Mouse (Mus musculus): ENCODE measurements around the gene Tnnt2. TPM values are rescaled to one million over a fixed set of nuclear protein-coding genes. Genes with fewer than 3 reads are reported as not detected.

Gene Tnnt2
- polyA plus RNA-seq (2012; rRNA removed), result 44.5 and 108 TPM in 2 replicates
- 78.3 and 104 TPM in 2 replicates for polyA plus RNA-seq (2014; fragmentation: Nextera tagmentation; extraction: Ambion mirVana)

GRCm38 (mm10) chr1:135835716-135836483, at the start of gene Tnnt2:
Gene Tnnt2 (plus strand): TSS chr1:135836354.
- H3K27me3 ChIP-seq (ENCODE audit: control insufficient read depth, insufficient read depth, low read length), result no peaks in the 10 kb centered on the region
- H3K4me2 ChIP-seq (replicated peaks; ENCODE audit: low read depth, low read length, severe bottlenecking), result no peak within 1 kb of the TSS
- 46% methylated on average over 9 of the region's 9 CpGs for WGBS
- no peaks in the 10 kb centered on the region for H3K36me3 ChIP-seq (ENCODE audit: control insufficient read depth, insufficient read depth, low read length)
- TF ChIP-seq POLR2A (IDR thresholded peaks at IDR 0.05; ENCODE audit: borderline replicate concordance, extremely low read depth, insufficient read depth, insufficient read length), result no peak
- ATAC-seq (ENCODE audit: low FRiP score, low read depth) (peak; percentile 68), DNase-seq (ENCODE audit: low spot score) (peak; percentile 52)
- H3K27ac ChIP-seq (replicated peaks; ENCODE audit: low read depth, low read length), result no peak within 1 kb of the TSS
- H3K9ac ChIP-seq (ENCODE audit: low read depth, low read length, severe bottlenecking), result no peak within 1 kb of the TSS
- H3K4me3 ChIP-seq (replicated peaks; ENCODE audit: low read length), result no peak within 1 kb of the TSS
- no peaks in the 10 kb centered on the region for H3K9me3 ChIP-seq (ENCODE audit: control insufficient read depth, low read length)
- H3K4me1 ChIP-seq (ENCODE audit: control insufficient read depth, insufficient read depth, low read length), result peaks cover 7% of the 10 kb centered on the region; the same call in 1 of the 2 replicates

DNA sequence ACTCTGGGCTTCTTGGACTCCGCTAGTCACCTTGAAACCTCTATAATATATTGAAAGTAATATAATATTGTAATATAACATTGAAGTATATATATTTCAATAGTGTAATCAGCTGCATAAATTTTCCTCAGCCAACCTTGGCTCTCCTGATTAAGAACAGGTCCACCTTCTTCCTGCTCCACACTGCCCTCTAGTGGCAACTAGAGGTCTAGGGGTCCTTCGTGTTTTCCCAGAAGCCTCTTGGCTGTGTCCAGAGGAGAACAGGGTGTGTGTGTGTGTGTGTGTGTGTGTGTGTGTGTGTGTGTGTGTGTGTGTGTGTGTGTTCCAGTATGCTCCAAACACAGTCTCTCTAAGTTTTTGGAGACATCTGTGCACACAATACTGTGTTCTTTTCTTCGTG, 48.4 kb upstream of the Tnnt2 start:
- H3K9me3 ChIP-seq (ENCODE audit: control insufficient read depth, low read length), result no peaks in the 10 kb centered on the region
- DNase-seq (ENCODE audit: low spot score) (peak; percentile 81), ATAC-seq (ENCODE audit: low FRiP score, low read depth) (no peak)
- H3K9ac ChIP-seq (ENCODE audit: low read depth, low read length, severe bottlenecking), result no peak overlapping the region
- H3K27me3 ChIP-seq (ENCODE audit: control insufficient read depth, insufficient read depth, low read length), result no peaks in the 10 kb centered on the region
- H3K4me3 ChIP-seq (replicated peaks; ENCODE audit: low read length), result no peak overlapping the region
- 45% methylated on average over 3 of the region's 3 CpGs for WGBS
- no peak overlapping the region for H3K4me2 ChIP-seq (replicated peaks; ENCODE audit: low read depth, low read length, severe bottlenecking)
- no peaks in the 10 kb centered on the region for H3K4me1 ChIP-seq (ENCODE audit: control insufficient read depth, insufficient read depth, low read length)
- no peak for TF ChIP-seq POLR2A (IDR thresholded peaks at IDR 0.05; ENCODE audit: borderline replicate concordance, extremely low read depth, insufficient read depth, insufficient read length)
- no peaks in the 10 kb centered on the region for H3K36me3 ChIP-seq (ENCODE audit: control insufficient read depth, insufficient read depth, low read length)
- H3K27ac ChIP-seq (replicated peaks; ENCODE audit: low read depth, low read length), result no peak overlapping the region

GRCm38 (mm10) chr1:135788708-135789107, 47.4 kb upstream of the Tnnt2 start:
- no peak overlapping the region for H3K27ac ChIP-seq (replicated peaks; ENCODE audit: low read depth, low read length)
- WGBS, result 19% methylated on average over 10 of the region's 10 CpGs
- H3K4me3 ChIP-seq (replicated peaks; ENCODE audit: low read length), result no peak overlapping the region
- ATAC-seq (ENCODE audit: low FRiP score, low read depth) (peak; percentile 17; the same call in 1 of the 2 replicates), DNase-seq (ENCODE audit: low spot score) (no peak)
- no peak for TF ChIP-seq POLR2A (IDR thresholded peaks at IDR 0.05; ENCODE audit: borderline replicate concordance, extremely low read depth, insufficient read depth, insufficient read length)
- H3K27me3 ChIP-seq (ENCODE audit: control insufficient read depth, insufficient read depth, low read length), result no peaks in the 10 kb centered on the region
- no peak overlapping the region for H3K4me2 ChIP-seq (replicated peaks; ENCODE audit: low read depth, low read length, severe bottlenecking)
- no peaks in the 10 kb centered on the region for H3K36me3 ChIP-seq (ENCODE audit: control insufficient read depth, insufficient read depth, low read length)
- H3K9ac ChIP-seq (ENCODE audit: low read depth, low read length, severe bottlenecking), result no peak overlapping the region
- peaks cover 5% of the 10 kb centered on the region for H3K4me1 ChIP-seq (ENCODE audit: control insufficient read depth, insufficient read depth, low read length)
- no peaks in the 10 kb centered on the region for H3K9me3 ChIP-seq (ENCODE audit: control insufficient read depth, low read length)

DNA sequence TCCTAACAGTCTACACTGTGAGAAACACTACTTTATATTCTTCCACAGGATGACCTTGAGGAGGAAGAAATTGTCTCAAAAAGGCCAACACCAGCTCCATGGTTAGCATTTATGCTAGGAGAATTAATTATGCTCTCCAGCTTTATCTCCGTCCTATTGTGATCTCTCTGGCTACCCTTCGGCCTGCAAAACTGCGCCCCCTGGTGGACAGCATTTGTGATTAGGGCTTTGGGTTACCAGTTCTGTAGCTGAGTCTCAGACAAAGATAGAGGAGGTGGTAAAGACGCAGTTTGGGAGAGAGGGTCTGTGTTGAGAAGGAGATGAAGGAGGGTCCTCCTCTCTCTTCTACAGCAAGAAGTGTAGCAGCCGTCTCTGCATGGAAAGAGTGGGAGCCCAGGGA, 46.3 kb upstream of the Tnnt2 start:
- ATAC-seq (ENCODE audit: low FRiP score, low read depth) (no peak), DNase-seq (ENCODE audit: low spot score) (peak; percentile 41)
- Histone ChIP-seq H3K9me3 (ENCODE audit: control insufficient read depth, low read length) (no peaks in the 10 kb centered on the region), H3K4me3 (replicated peaks; ENCODE audit: low read length) (no peak overlapping the region), H3K4me1 (ENCODE audit: control insufficient read depth, insufficient read depth, low read length) (peaks cover 13% of the 10 kb centered on the region), H3K27ac (replicated peaks; ENCODE audit: low read depth, low read length) (no peak overlapping the region), H3K36me3 (ENCODE audit: control insufficient read depth, insufficient read depth, low read length) (no peaks in the 10 kb centered on the region), H3K27me3 (ENCODE audit: control insufficient read depth, insufficient read depth, low read length) (no peaks in the 10 kb centered on the region), H3K9ac (ENCODE audit: low read depth, low read length, severe bottlenecking) (no peak overlapping the region), H3K4me2 (replicated peaks; ENCODE audit: low read depth, low read length, severe bottlenecking) (no peak overlapping the region)
- 11% methylated on average over 5 of the region's 5 CpGs for WGBS
- no peak for TF ChIP-seq POLR2A (IDR thresholded peaks at IDR 0.05; ENCODE audit: borderline replicate concordance, extremely low read depth, insufficient read depth, insufficient read length)

- H3K9ac ChIP-seq (ENCODE audit: low read depth, low read length, severe bottlenecking), result no peak overlapping the region
- no peaks in the 10 kb centered on the region for H3K27me3 ChIP-seq (ENCODE audit: control insufficient read depth, insufficient read depth, low read length)
- ATAC-seq (ENCODE audit: low FRiP score, low read depth) (no peak), DNase-seq (ENCODE audit: low spot score) (no peak)
- peaks cover 14% of the 10 kb centered on the region for H3K4me1 ChIP-seq (ENCODE audit: control insufficient read depth, insufficient read depth, low read length)
- 63% methylated on average over 13 of the region's 13 CpGs for WGBS
- TF ChIP-seq POLR2A (IDR thresholded peaks at IDR 0.05; ENCODE audit: borderline replicate concordance, extremely low read depth, insufficient read depth, insufficient read length), result no peak
- no peaks in the 10 kb centered on the region for H3K9me3 ChIP-seq (ENCODE audit: control insufficient read depth, low read length)
- no peaks in the 10 kb centered on the region for H3K36me3 ChIP-seq (ENCODE audit: control insufficient read depth, insufficient read depth, low read length)
- H3K27ac ChIP-seq (replicated peaks; ENCODE audit: low read depth, low read length), result no peak overlapping the region
- H3K4me3 ChIP-seq (replicated peaks; ENCODE audit: low read length), result no peak overlapping the region
- H3K4me2 ChIP-seq (replicated peaks; ENCODE audit: low read depth, low read length, severe bottlenecking), result no peak overlapping the region
Observed at GRCm38 (mm10) chr1:135792143-135792939, 43.8 kb upstream of the Tnnt2 start.

Measured in limb, embryonic 14.5 days (tissue).